Mouse (Mus musculus): ENCODE results near the gene Spsb3. TPM values are rescaled to one million over a fixed set of nuclear protein-coding genes. Genes with fewer than 3 reads are reported as not detected.

Gene Spsb3
- total RNA-seq (2012; rRNA removed) (23.3 and 27.3 TPM in 2 replicates), total RNA-seq (2014; rRNA removed) (21.1 and 21.3 TPM in 2 replicates), polyA plus RNA-seq (2012; ENCODE audit: insufficient read length, low read depth) (13.3 and 14.4 TPM in 2 replicates)

- Histone ChIP-seq H3K9ac (ENCODE audit: insufficient read depth, low read depth) (peak within 1 kb of the TSS; percentile 70), H3K4me1 (ENCODE audit: control insufficient read depth in 1 of 2, insufficient read depth in 2 of 2) (peaks cover 13 to 69% of the 10 kb centered on the region in 2 experiments), H3K27ac (ENCODE audit: insufficient read depth, low read depth) (no peak within 1 kb of the TSS; the same call in 1 of the 2 replicates), H3K27me3 (replicated peaks) (no peaks in the 10 kb centered on the region), H3K4me2 (ENCODE audit: insufficient read depth, low read depth, poor library complexity, severe bottlenecking) (peak within 1 kb of the TSS; percentile 85), H3K36me3 (replicated peaks in 1 of 2; ENCODE audit: control insufficient read depth in 1 of 2, insufficient read depth in 1 of 2, low read length in 1 of 2) (peaks cover 50 to 78% of the 10 kb centered on the region in 2 experiments), H3K4me3 (replicated peaks in 1 of 3; ENCODE audit: low read depth in 2 of 3, low read length in 2 of 3, poor library complexity in 1 of 3) (peak within 1 kb of the TSS; percentile 89 to 94 (median 92)), H3K79me2 (replicated peaks; ENCODE audit: control insufficient read depth, extremely low read depth, insufficient read depth, poor library complexity, severe bottlenecking) (peaks cover 17% of the 10 kb centered on the region), H3K9me3 (replicated peaks; ENCODE audit: low read length) (no peaks in the 10 kb centered on the region)
- dilution Hi-C loops (cut with MboI; ENCODE audit: extremely low pct_ligation_motif_present, extremely low pct_unique_long_range_greater_than_20kb, low sequenced_read_pairs) = no loop called here
- peak; percentile 99 for DNase-seq (ENCODE audit: extremely low read depth)
- in situ Hi-C loops (cut with MboI; ENCODE audit: low pct_ligation_motif_present, low pct_unique_long_range_greater_than_20kb, low sequenced_read_pairs) = loop anchor here (5.0 kb wide), 2 partner anchors 34 to 144 kb away; partner anchors contain the start of gene Fahd1
- no peak for TF ChIP-seq CHD1 (IDR thresholded peaks at IDR 0.05; ENCODE audit: low read depth, low read length)
- peak; percentile 100 for TF ChIP-seq ELF1 (IDR thresholded peaks at IDR 0.05; ENCODE audit: low read depth, low read length)
- no peak for TF ChIP-seq ETS1 (conservative IDR thresholded peaks at IDR 0.05; ENCODE audit: low read depth, low read length)
- peak; percentile 100 for TF ChIP-seq SIN3A (IDR thresholded peaks at IDR 0.05; ENCODE audit: low read length)
- TF ChIP-seq MAFK (IDR thresholded peaks at IDR 0.05; ENCODE audit: insufficient replicate concordance, low read length) = no peak
- TF ChIP-seq NELFE (IDR thresholded peaks at IDR 0.05; ENCODE audit: low read depth, low read length) = peak; percentile 73
- TF ChIP-seq CTCF (conservative IDR thresholded peaks at IDR 0.05 in 1 of 2, IDR thresholded peaks at IDR 0.05 in 1 of 2; ENCODE audit: low read depth in 2 of 2, low read length in 2 of 2) = no peak
- TF ChIP-seq SMC3 (IDR thresholded peaks at IDR 0.05; ENCODE audit: low read depth, low read length) = no peak
- TF ChIP-seq USF1 (IDR thresholded peaks at IDR 0.05; ENCODE audit: low read depth, low read length) = no peak
- TF ChIP-seq NRF1 (IDR thresholded peaks at IDR 0.05; ENCODE audit: low read depth, low read length) = peak; percentile 35
- TF ChIP-seq UBTF (IDR thresholded peaks at IDR 0.05; ENCODE audit: low read depth, low read length) = no peak; the same call in 1 of the 2 replicates
- peak; percentile 91 for TF ChIP-seq MXI1 (IDR thresholded peaks at IDR 0.05; ENCODE audit: low read depth, low read length)
- peak; percentile 96 for TF ChIP-seq HCFC1 (IDR thresholded peaks at IDR 0.05; ENCODE audit: low read depth, low read length)
- peak; percentile 66 for TF ChIP-seq TCF12 (IDR thresholded peaks at IDR 0.05; ENCODE audit: low read depth, low read length)
- peak; percentile 76 for TF ChIP-seq POLR2A (IDR thresholded peaks at IDR 0.05; ENCODE audit: low read depth, low read length)
- peak; percentile 33; the same call in 1 of the 2 replicates for TF ChIP-seq ZMIZ1 (IDR thresholded peaks at IDR 0.05; ENCODE audit: low read depth, low read length)
- TF ChIP-seq BHLHE40 (IDR thresholded peaks at IDR 0.05; ENCODE audit: low read depth, low read length) = peak; percentile 40; the same call in 1 of the 2 replicates
- no peak for TF ChIP-seq RCOR1 (conservative IDR thresholded peaks at IDR 0.05; ENCODE audit: low read depth, low read length)
- TF ChIP-seq ZC3H11A (IDR thresholded peaks at IDR 0.05; ENCODE audit: low read depth, low read length) = no peak
- peak; percentile 75; the same call in 1 of the 2 replicates for TF ChIP-seq TBP (conservative IDR thresholded peaks at IDR 0.05; ENCODE audit: low read depth, low read length)
- peak; percentile 100 for TF ChIP-seq ZNF384 (IDR thresholded peaks at IDR 0.05; ENCODE audit: low read depth, low read length)
- peak; percentile 81 for TF ChIP-seq MAX (IDR thresholded peaks at IDR 0.05; ENCODE audit: low read length)
- no peak for TF ChIP-seq MAZ (IDR thresholded peaks at IDR 0.05; ENCODE audit: low read depth, low read length)
- TF ChIP-seq RAD21 (IDR thresholded peaks at IDR 0.05; ENCODE audit: low read depth, low read length) = no peak
- TF ChIP-seq MYC (IDR thresholded peaks at IDR 0.05; ENCODE audit: low read depth, low read length) = peak; percentile 57; the same call in 1 of the 2 replicates
- peak; percentile 40; the same call in 1 of the 2 replicates for TF ChIP-seq MEF2A (IDR thresholded peaks at IDR 0.05; ENCODE audit: borderline replicate concordance, low read depth, low read length)
- TF ChIP-seq CHD2 (IDR thresholded peaks at IDR 0.05; ENCODE audit: low read length) = peak; percentile 99
- TF ChIP-seq USF2 (conservative IDR thresholded peaks at IDR 0.05; ENCODE audit: low read depth, low read length) = no peak
- no peak; the same call in 1 of the 2 replicates for TF ChIP-seq ZKSCAN1 (IDR thresholded peaks at IDR 0.05; ENCODE audit: borderline replicate concordance, low read depth, low read length)
- TF ChIP-seq PAX5 (IDR thresholded peaks at IDR 0.05; ENCODE audit: low read length) = no peak
- TF ChIP-seq POLR2AphosphoS2 (IDR thresholded peaks at IDR 0.05; ENCODE audit: low read depth, low read length) = peak; percentile 60; the same call in 1 of the 2 replicates
- peak; percentile 64; the same call in 1 of the 2 replicates for TF ChIP-seq E2F4 (IDR thresholded peaks at IDR 0.05; ENCODE audit: insufficient replicate concordance, low read depth, low read length)
- TF ChIP-seq JUN (IDR thresholded peaks at IDR 0.05; ENCODE audit: insufficient read depth, low read depth, low read length) = no peak
- TF ChIP-seq JUND (conservative IDR thresholded peaks at IDR 0.05; ENCODE audit: low read depth, low read length) = 0 out of 2 replicates have a peak, but pooled peaks have one; percentile 31
- TF ChIP-seq IRF4 (IDR thresholded peaks at IDR 0.05; ENCODE audit: low read depth, low read length) = no peak; the same call in none of the 2 replicates
- peak; percentile 93; the same call in 1 of the 2 replicates for TF ChIP-seq KAT2A (IDR thresholded peaks at IDR 0.05; ENCODE audit: insufficient replicate concordance, low read length)
- TF ChIP-seq EP300 (IDR thresholded peaks at IDR 0.05; ENCODE audit: low read length) = no peak
Observed at GRCm38 (mm10) chr17:24886134-24886931, at the start of gene Spsb3, which contains the start of gene Nubp2. Spsb3 (plus strand) TSS chr17:24886643. Nubp2 (minus strand) TSS chr17:24886349.

Data from CH12.LX (cell line).